In genomic region chr16:70568341-70569265, GRCm38 (mm10) we compare ENCODE assay signal across 7 mouse cellular contexts.
DNase-seq lines count a peak whose midpoint lies in the region; ATAC-seq and TF ChIP-seq lines count a peak whose summit lies in the region.

No protein-coding gene starts in this region.

- H3K27ac ChIP-seq in heart, embryonic 15.5 days, result no peak overlapping the region

- H3K9ac ChIP-seq in heart, embryonic 15.5 days, result no peak overlapping the region

- H3K4me3 ChIP-seq in G1E (ENCODE audit: low read depth, low read length), result no peak overlapping the region
- no peak overlapping the region for H3K4me3 ChIP-seq in heart, embryonic 15.5 days

- H3K27me3 ChIP-seq in G1E (ENCODE audit: insufficient read depth, low read length), result no peaks in the 10 kb centered on the region
- H3K27me3 ChIP-seq in heart, embryonic 15.5 days, result no peaks in the 10 kb centered on the region

- 44% methylated on average over 23 of the region's 23 CpGs for WGBS in heart, embryonic 15.5 days
- WGBS in large intestine, adult 2 months, result 50% methylated on average over 23 of the region's 23 CpGs

- ATAC-seq in G1E (ENCODE audit: extremely low read depth, insufficient number of reproducible peaks, low FRiP score, poor library complexity, severe bottlenecking), result peak; percentile 28; the same call in 1 of the 2 replicates
- ATAC-seq in heart, embryonic 15.5 days (replicated peaks; ENCODE audit: insufficient number of reproducible peaks, insufficient read depth, low FRiP score, low read depth), result no peak

- peak; percentile 23 for DNase-seq in CD4-positive helper T cell, adult 2 months (ENCODE audit: low read depth, low spot score)
- peak; percentile 1 for DNase-seq in G1E (ENCODE audit: low spot score)
- peak; percentile 91 for DNase-seq in embryo, embryonic 10.5 days (ENCODE audit: low spot score)
- DNase-seq in large intestine, adult 2 months (ENCODE audit: low read depth, low spot score), result peak; percentile 6
- peak; percentile 70 for DNase-seq in lung, postnatal 10 days
- peak; percentile 71 to 86 for DNase-seq in right cerebral cortex, adult 2 months (ENCODE audit: low spot score in 2 of 2)

- peak overlapping the region; percentile 43; the same call in 1 of the 2 replicates for H3K4me2 ChIP-seq in heart, embryonic 15.5 days

- H3K4me1 ChIP-seq in G1E (ENCODE audit: insufficient read depth, low read depth, low read length), result no peaks in the 10 kb centered on the region
- peaks cover 3% of the 10 kb centered on the region for H3K4me1 ChIP-seq in heart, embryonic 15.5 days (replicated peaks)

- no peak; the same call in 1 of the 2 replicates for TF ChIP-seq CTCF in G1E (IDR thresholded peaks at IDR 0.05; ENCODE audit: low read depth, low read length)

- no peaks in the 10 kb centered on the region for H3K9me3 ChIP-seq in G1E (replicated peaks)
- no peaks in the 10 kb centered on the region for H3K9me3 ChIP-seq in heart, embryonic 15.5 days (replicated peaks)

- peaks cover 8% of the 10 kb centered on the region for H3K36me3 ChIP-seq in G1E (replicated peaks)
- no peaks in the 10 kb centered on the region for H3K36me3 ChIP-seq in heart, embryonic 15.5 days

Comparison
In these comparisons a context has a peak if more than half of its experiments do, and no peak if none do; other contexts are left out.
1. DNase-seq: peak in every context shown above with its lines; median percentile 91 in embryo, embryonic 10.5 days; 78 in right cerebral cortex, adult 2 months; 70 in lung, postnatal 10 days; 23 in CD4-positive helper T cell, adult 2 months; 6 in large intestine, adult 2 months; 1 in G1E.